Mouse (Mus musculus) liver, embryonic 16.5 days (tissue): ENCODE results near the gene Tmprss11e. TPM values are rescaled to one million over a fixed set of nuclear protein-coding genes. Genes with fewer than 3 reads are reported as not detected.

Experiments used
- ATAC-seq: fragments of 200-750 bp; cut with Nextera tagmentation; 2 replicates; pipeline ENCODE4 v1.8.0; 2017; ENCODE audit warnings: low read depth, mild to moderate bottlenecking, moderate number of reproducible peaks, moderate library complexity
- H3K27ac ChIP-seq: fragments of 300-500 bp; sonication (generic); 2 replicates; pipeline ENCODE4 v1.5.1; 2014; ENCODE audit warnings: mild to moderate bottlenecking, low read length
- H3K27me3 ChIP-seq: fragments of 300-500 bp; sonication (generic); 2 replicates; pipeline ENCODE4 v1.6.1; 2014; ENCODE audit warnings: low read depth, low read length, mixed read lengths; ENCODE audit not compliant: control insufficient read depth, insufficient read depth
- H3K36me3 ChIP-seq: fragments of 300-500 bp; sonication (generic); 2 replicates; pipeline ENCODE4 v1.6.1; 2014; ENCODE audit warnings: mild to moderate bottlenecking; ENCODE audit not compliant: control insufficient read depth, insufficient read depth
- H3K4me1 ChIP-seq: fragments of 300-500 bp; sonication (generic); 2 replicates; pipeline ENCODE4 v1.6.1; 2014; ENCODE audit warnings: low read depth, low read length, mixed read lengths; ENCODE audit not compliant: control insufficient read depth
- H3K4me2 ChIP-seq: fragments of 300-500 bp; sonication (generic); 2 replicates; pipeline ENCODE4 v1.6.1; 2014; ENCODE audit warnings: low read depth, low read length, mixed read lengths
- H3K4me3 ChIP-seq: fragments of 300-500 bp; sonication (generic); 2 replicates; pipeline ENCODE4 v1.5.1; 2014; ENCODE audit warnings: low read depth, mild to moderate bottlenecking, low read length
- H3K9ac ChIP-seq: fragments of 300-500 bp; sonication (generic); 2 replicates; pipeline ENCODE4 v1.6.1; 2014; ENCODE audit warnings: low read depth, low read length
- H3K9me3 ChIP-seq: fragments of 300-500 bp; sonication (generic); replicated peaks from 2 replicates; pipeline ENCODE4 v1.6.1; 2016; ENCODE audit warnings: low read length; ENCODE audit not compliant: control insufficient read depth
- WGBS: fragments of 180-500 bp; shearing (Covaris S2); extraction: QIAGEN DNeasy Blood & Tissue Kit; methylation state at CpG from one replicate; pipeline ENCODE4 v1.1.7; 2014; ENCODE audit not compliant: insufficient replicate concordance; 5-methylcytosine and 5-hydroxymethylcytosine counted together
- polyA plus RNA-seq: library from polyadenylated mRNA; unstranded; fragments of >200 nt; fragmentation: Nextera tagmentation; extraction: Ambion mirVana; gene quantifications from 2 replicates; pipeline ENCODE4 v1.2.1, GENCODE M21; 2015

The Tmprss11e gene
- polyA plus RNA-seq, 1 experiment from 2014 or later, result not detected

DNA sequence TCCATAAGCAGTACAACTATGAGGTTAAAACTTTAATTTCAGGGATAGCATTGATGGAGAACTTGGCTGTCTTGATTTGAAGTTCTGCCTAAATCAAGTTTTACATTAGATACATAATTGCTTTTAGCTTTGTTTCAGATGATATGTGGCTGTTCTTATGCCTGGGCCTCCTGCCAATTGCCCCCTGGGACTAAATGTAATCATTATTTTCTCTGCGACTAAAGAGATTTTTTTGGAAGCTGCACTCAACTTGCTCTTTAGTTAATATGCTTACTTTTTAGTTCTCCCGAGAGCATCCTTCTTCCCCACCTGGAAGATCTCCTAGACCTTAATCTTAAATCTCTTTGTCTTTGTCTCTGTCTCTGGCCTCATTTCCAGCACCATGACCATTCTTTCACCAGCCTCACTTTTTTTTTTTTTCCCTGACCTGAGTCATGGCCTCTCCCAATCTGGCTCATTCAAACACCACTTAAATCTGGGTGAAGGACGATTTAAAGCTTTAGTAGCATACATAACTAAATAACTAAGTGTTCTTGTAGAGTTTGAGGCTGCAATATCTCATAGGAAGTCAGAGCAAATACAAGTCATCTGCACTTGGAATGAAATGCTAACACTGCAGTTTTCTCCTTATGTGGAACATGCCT is 23.5 kb upstream of the Tmprss11e start:
- no peak for ATAC-seq
- Histone ChIP-seq H3K27me3 (no peaks in the 10 kb centered on the region), H3K4me3 (no peak overlapping the region), H3K9ac (no peak overlapping the region), H3K27ac (no peak overlapping the region), H3K4me2 (no peak overlapping the region), H3K4me1 (no peaks in the 10 kb centered on the region), H3K9me3 (no peaks in the 10 kb centered on the region), H3K36me3 (no peaks in the 10 kb centered on the region)
- 44% methylated on average over 3 of the region's 3 CpGs for WGBS

DNA sequence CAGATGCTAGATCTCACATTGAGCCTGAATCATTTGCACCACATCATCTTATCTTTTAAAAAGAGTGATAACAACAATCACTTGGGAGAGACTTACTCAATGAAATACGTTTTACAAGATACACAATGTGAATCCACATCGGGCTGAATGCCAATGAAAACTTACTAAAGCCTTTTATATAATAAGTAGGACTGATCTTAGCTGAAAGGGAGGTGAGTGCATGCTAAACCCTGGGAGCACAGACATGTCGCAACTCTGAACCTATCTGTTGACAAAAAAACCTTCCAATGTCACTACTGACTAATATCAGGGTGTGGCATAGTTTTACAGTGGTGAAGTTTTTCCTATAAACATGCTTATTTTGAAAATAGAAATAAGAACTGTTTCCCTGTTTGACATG is 2.8 kb downstream of the Tmprss11e start:
- Histone ChIP-seq H3K9ac (no peak overlapping the region), H3K4me1 (no peaks in the 10 kb centered on the region), H3K4me3 (no peak overlapping the region), H3K36me3 (no peaks in the 10 kb centered on the region), H3K27me3 (no peaks in the 10 kb centered on the region), H3K4me2 (no peak overlapping the region), H3K9me3 (no peaks in the 10 kb centered on the region), H3K27ac (no peak overlapping the region)
- no peak for ATAC-seq
- WGBS, result 53% methylated on average over 3 of the region's 3 CpGs

DNA sequence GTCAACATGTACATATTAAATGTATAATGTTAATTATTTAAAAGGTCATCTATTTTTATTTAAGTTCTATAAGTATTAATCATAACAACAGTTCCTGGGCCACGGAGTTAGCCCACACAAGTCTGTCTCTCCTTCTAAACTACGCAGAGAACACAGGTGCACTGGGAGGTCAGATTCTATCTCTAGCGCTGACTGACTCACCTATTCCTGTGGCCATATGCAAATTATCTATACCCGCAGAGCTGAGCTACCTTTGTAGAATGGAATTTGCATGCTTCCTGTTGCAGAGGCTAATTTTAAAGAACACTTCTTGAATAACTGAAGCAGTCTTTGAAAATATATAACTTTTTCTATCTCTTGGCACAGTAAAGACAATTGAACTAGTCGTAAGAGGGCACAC is 4.5 kb downstream of the Tmprss11e start:
- Histone ChIP-seq H3K27me3 (no peaks in the 10 kb centered on the region), H3K27ac (no peak overlapping the region), H3K4me2 (no peak overlapping the region), H3K36me3 (no peaks in the 10 kb centered on the region), H3K4me1 (no peaks in the 10 kb centered on the region), H3K4me3 (no peak overlapping the region), H3K9ac (no peak overlapping the region), H3K9me3 (no peaks in the 10 kb centered on the region)
- WGBS, result 62% methylated on average over 5 of the region's 5 CpGs
- no peak for ATAC-seq

DNA sequence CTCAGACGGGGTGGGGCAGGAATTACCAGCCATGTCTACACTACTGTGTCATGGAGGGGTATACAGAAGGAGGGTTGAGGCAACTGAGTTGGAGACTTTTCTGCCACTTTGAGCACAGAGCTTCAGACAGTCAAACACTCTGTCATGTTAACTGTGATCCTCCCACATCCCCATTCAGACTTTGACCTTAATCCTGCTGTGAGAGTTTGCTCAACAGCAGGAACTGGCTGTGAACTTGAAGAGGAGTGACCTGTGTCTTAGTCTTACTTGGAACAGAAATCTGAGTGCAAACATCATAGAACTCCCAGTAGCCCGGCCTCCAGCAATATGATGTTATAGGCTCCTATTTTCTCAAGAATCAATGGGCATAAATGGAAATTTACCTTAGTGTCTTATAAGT is 9.8 kb downstream of the Tmprss11e start:
- H3K27me3 ChIP-seq, result no peaks in the 10 kb centered on the region
- no peaks in the 10 kb centered on the region for H3K36me3 ChIP-seq
- H3K4me1 ChIP-seq, result no peaks in the 10 kb centered on the region
- no peak overlapping the region for H3K27ac ChIP-seq
- 46% methylated on average over 2 of the region's 2 CpGs for WGBS
- no peak overlapping the region for H3K4me3 ChIP-seq
- peak; percentile 73 for ATAC-seq
- no peak overlapping the region for H3K4me2 ChIP-seq
- H3K9me3 ChIP-seq, result no peaks in the 10 kb centered on the region
- H3K9ac ChIP-seq, result no peak overlapping the region

DNA sequence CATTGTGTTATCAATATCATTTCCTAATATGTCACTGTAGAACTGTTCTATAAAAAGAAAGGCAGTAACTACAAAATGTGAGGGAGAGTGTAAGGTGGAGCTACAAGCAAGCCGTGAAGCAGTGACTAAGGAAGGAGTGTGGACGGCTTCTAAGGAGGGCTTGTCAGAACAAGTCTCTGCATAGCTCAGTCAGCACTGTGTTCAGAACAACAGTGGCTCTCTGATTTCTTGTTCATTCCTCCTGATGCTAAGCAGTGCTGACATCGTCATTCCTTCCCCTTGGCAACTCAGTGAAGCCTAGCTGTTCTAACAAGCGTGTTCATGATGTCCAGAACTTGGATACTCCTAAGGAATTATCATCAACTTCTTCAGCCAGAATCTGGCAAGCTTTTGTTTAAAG is 15.0 kb downstream of the Tmprss11e start:
- H3K9ac ChIP-seq, result no peak overlapping the region
- H3K4me2 ChIP-seq, result no peak overlapping the region
- H3K4me3 ChIP-seq, result no peak overlapping the region
- no peaks in the 10 kb centered on the region for H3K9me3 ChIP-seq
- no peak overlapping the region for H3K27ac ChIP-seq
- H3K36me3 ChIP-seq, result no peaks in the 10 kb centered on the region
- H3K27me3 ChIP-seq, result no peaks in the 10 kb centered on the region
- WGBS, result 54% methylated on average over 4 of the region's 4 CpGs
- no peaks in the 10 kb centered on the region for H3K4me1 ChIP-seq
- no peak for ATAC-seq

DNA sequence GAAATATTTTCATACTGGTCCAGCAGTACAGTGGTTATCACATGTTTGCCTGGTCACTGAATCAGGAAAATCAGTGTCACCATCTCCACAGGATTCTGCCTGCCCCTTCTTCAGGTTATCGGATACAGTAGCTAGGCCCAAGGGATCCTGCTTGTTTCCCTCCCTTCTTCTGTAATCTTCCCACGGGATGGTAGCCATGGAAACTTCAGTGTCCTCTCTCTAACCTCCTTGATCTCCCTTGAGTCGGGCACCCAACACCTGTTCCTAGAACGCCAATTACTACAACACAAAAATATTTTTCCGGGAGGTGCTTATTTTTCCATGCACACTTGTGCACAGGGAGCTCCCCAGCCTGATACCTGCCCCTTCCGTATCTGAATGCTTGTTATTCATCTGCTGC is 17.0 kb downstream of the Tmprss11e start:
- Histone ChIP-seq H3K27me3 (no peaks in the 10 kb centered on the region), H3K27ac (no peak overlapping the region), H3K36me3 (no peaks in the 10 kb centered on the region), H3K9ac (no peak overlapping the region), H3K9me3 (no peaks in the 10 kb centered on the region), H3K4me2 (no peak overlapping the region), H3K4me1 (no peaks in the 10 kb centered on the region), H3K4me3 (no peak overlapping the region)
- WGBS, result 59% methylated on average over 6 of the region's 6 CpGs
- no peak for ATAC-seq

DNA sequence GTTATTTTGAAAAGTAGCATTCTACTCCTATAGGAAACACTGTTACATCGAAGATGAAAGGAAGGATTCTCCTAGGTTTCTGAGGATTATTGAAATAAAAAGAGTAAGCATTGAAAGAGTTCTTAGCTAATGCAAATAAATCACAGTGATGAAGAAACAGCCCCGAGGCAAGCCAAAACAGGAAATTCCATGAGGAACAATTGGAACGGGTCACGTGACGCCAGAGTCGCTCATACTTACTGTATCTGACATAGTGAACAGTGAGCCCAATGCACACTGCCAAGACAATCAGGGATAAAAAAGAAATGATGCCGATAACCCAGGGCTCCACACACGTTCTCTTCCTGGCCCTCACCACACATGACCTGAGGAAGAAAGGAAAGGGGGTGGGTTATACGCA is 18.6 kb downstream of the Tmprss11e start:
- Histone ChIP-seq H3K36me3 (no peaks in the 10 kb centered on the region), H3K27ac (no peak overlapping the region), H3K27me3 (no peaks in the 10 kb centered on the region), H3K9ac (no peak overlapping the region), H3K4me2 (no peak overlapping the region), H3K4me1 (no peaks in the 10 kb centered on the region), H3K4me3 (no peak overlapping the region), H3K9me3 (no peaks in the 10 kb centered on the region)
- 41% methylated on average over 9 of the region's 9 CpGs for WGBS
- no peak for ATAC-seq

DNA sequence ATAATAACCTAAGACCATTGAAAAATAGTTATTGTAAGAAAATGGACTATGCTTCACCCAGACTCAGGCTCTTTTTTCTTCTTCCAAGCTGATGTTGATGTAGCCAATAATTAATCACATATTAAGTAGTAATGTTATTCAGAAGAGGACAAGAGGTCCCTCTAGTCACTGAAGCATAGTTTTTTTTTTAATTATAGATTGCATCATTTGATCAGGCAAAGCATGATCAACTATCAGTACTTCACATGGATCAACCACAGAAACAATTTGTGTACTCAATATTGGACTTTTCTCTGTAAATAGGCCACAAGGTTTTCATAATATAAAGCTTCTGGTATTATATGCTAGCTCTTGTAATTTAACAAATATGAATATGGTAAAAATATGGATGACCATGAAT is 20.6 kb downstream of the Tmprss11e start:
- Histone ChIP-seq H3K27me3 (no peaks in the 10 kb centered on the region), H3K4me2 (no peak overlapping the region), H3K9me3 (no peaks in the 10 kb centered on the region), H3K9ac (no peak overlapping the region), H3K27ac (no peak overlapping the region), H3K4me1 (no peaks in the 10 kb centered on the region), H3K36me3 (no peaks in the 10 kb centered on the region), H3K4me3 (no peak overlapping the region)
- no peak for ATAC-seq

DNA sequence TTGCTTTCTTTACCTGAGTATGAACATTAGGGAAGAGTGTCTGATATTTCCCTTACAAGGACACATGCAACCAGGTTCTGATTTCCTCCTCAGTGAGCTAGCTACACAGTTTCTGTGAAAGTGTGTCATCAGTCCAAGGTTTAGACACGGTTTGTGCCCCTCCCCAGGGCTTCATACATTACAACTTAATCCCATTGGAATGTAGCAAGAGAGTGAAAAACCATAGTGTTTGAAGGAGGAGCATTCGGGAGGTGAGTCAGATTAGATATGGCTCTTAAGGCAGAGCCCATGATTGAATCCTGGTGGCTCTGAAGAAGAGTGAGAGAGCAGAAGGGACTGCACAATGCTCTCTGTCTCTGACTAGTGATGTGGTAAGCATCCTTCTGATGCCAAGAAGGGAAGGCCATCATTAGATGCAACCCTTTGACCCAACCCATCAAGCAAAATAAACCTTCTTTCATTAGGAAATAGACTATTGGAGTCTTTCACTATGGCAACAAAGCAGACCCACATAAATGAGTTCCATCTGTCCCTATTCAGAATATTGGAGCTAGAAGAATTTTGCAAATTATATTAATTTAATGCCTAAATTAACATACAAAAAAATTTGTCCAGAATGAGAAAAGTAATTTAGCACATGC is 22.7 kb downstream of the Tmprss11e start:
- Histone ChIP-seq H3K9ac (no peak overlapping the region), H3K4me1 (no peaks in the 10 kb centered on the region), H3K27me3 (no peaks in the 10 kb centered on the region), H3K4me2 (no peak overlapping the region), H3K27ac (no peak overlapping the region), H3K4me3 (no peak overlapping the region), H3K9me3 (no peaks in the 10 kb centered on the region), H3K36me3 (no peaks in the 10 kb centered on the region)
- no peak for ATAC-seq
- WGBS, result 41% methylated on average over 2 of the region's 2 CpGs
